Mouse (Mus musculus) testis, adult 2 months (tissue): ENCODE results near the gene Auts2. TPM values are rescaled to one million over a fixed set of nuclear protein-coding genes. Genes with fewer than 3 reads are reported as not detected.

Experiments
- H3K27ac ChIP-seq: fragments of 200-500 bp; 2 replicates; pipeline ENCODE4 v1.5.1; 2012; ENCODE audit warnings: low read depth, low read length; ENCODE audit not compliant: control insufficient read depth, insufficient read depth
- H3K27me3 ChIP-seq: fragments of 200-500 bp; 2 replicates; pipeline ENCODE4 v1.6.1; 2012; ENCODE audit warnings: mild to moderate bottlenecking, low read length, moderate library complexity; ENCODE audit not compliant: control insufficient read depth, insufficient read depth
- H3K36me3 ChIP-seq: fragments of 200-500 bp; 2 replicates; pipeline ENCODE4 v1.6.1; 2012; ENCODE audit warnings: mild to moderate bottlenecking, low read length; ENCODE audit not compliant: control insufficient read depth, insufficient read depth
- H3K4me1 ChIP-seq: fragments of 200-500 bp; 2 replicates; pipeline ENCODE4 v1.6.1; 2012; ENCODE audit warnings: low read length; ENCODE audit not compliant: control insufficient read depth, insufficient read depth
- H3K4me3 ChIP-seq: fragments of 200-500 bp; 2 replicates; pipeline ENCODE4 v1.5.1; 2012; ENCODE audit warnings: low read depth, mild to moderate bottlenecking, low read length, moderate library complexity, mixed read lengths; ENCODE audit not compliant: control insufficient read depth
- CTCF ChIP-seq: fragments of 200-500 bp; IDR thresholded peaks from 2 replicates; pipeline ENCODE4 v1.5.1; 2012; ENCODE audit warnings: low read depth, mild to moderate bottlenecking, inconsistent platforms, low read length, moderate library complexity; ENCODE audit not compliant: control insufficient read depth, insufficient read depth, insufficient replicate concordance
- POLR2A ChIP-seq: fragments of 200-500 bp; IDR thresholded peaks from 2 replicates; pipeline ENCODE4 v1.6.1; 2012; ENCODE audit warnings: low read depth, mild to moderate bottlenecking, inconsistent platforms, low read length, moderate library complexity; ENCODE audit not compliant: control insufficient read depth
- polyA plus RNA-seq: library from polyadenylated mRNA; depleted of rRNA; stranded (reverse); fragments of >200 nt; gene quantifications from 2 replicates; pipeline ENCODE4 v1.2.3, GENCODE M21; 2012

Gene Auts2
- polyA plus RNA-seq, 1 experiment = 4.3 TPM

DNA sequence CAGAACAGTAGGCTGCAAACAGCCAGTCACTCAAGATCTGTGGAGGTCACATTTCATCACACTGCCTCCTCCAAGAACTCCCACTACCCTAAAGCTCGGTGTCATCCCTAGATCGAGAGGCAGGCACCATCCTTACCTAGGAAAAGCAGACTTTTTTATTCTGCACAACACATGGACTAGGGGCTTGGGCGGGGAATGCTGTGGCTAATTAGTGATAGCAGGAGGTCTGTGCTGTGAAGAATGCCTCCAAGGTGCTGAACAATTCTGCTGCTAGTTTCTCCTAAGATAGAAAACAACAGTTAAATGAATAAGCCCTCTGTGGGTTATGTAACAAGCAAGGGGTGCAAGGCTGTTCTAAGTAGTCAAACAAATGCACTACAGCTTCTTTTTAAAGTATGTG is 717.7 kb downstream of the Auts2 start:
- H3K36me3 ChIP-seq = no peaks in the 10 kb centered on the region
- no peak overlapping the region for H3K27ac ChIP-seq
- no peak for TF ChIP-seq CTCF
- no peaks in the 10 kb centered on the region for H3K27me3 ChIP-seq
- H3K4me3 ChIP-seq = no peak overlapping the region
- no peaks in the 10 kb centered on the region for H3K4me1 ChIP-seq

- H3K27me3 ChIP-seq = no peaks in the 10 kb centered on the region
- H3K4me1 ChIP-seq = no peaks in the 10 kb centered on the region
- no peak overlapping the region for H3K27ac ChIP-seq
- H3K36me3 ChIP-seq = no peaks in the 10 kb centered on the region
- H3K4me3 ChIP-seq = no peak overlapping the region
- TF ChIP-seq CTCF = no peak
- TF ChIP-seq POLR2A = no peak
These were observed 718.8 kb downstream of the Auts2 start for GRCm38 (mm10) chr5:131824197-131824991.

DNA sequence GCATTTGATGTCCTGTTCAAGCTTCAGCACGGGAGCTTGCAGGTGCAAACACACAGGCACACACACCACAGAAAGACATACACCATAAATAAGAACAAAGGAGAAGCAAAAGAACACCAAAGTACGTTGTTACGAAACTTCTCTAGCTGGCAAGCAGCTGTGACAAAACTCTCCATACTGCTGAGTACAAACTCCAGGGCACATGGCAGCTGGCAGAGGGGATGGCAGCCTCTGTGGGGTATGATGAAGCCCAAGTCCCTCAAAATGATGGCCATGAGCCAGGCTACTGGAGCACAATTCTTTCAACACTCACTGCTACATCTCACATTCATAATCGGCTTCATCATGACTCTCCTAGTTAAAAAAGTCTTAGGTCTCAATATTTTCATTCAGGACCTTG is 721.7 kb downstream of the Auts2 start:
- Histone ChIP-seq H3K27ac (no peak overlapping the region), H3K4me1 (no peaks in the 10 kb centered on the region), H3K36me3 (no peaks in the 10 kb centered on the region), H3K27me3 (no peaks in the 10 kb centered on the region), H3K4me3 (no peak overlapping the region)
- TF ChIP-seq POLR2A (no peak), CTCF (no peak)

GRCm38 (mm10) chr5:131819251-131819691 is 723.9 kb downstream of the Auts2 start:
- Histone ChIP-seq H3K27ac (no peak overlapping the region), H3K4me3 (no peak overlapping the region), H3K36me3 (no peaks in the 10 kb centered on the region), H3K27me3 (no peaks in the 10 kb centered on the region), H3K4me1 (no peaks in the 10 kb centered on the region)
- TF ChIP-seq CTCF (no peak), POLR2A (no peak)

- Histone ChIP-seq H3K27ac (no peak overlapping the region), H3K4me3 (no peak overlapping the region), H3K4me1 (no peaks in the 10 kb centered on the region; the same call in 1 of the 2 replicates), H3K36me3 (no peaks in the 10 kb centered on the region), H3K27me3 (no peaks in the 10 kb centered on the region)
- no peak for TF ChIP-seq CTCF
- no peak for TF ChIP-seq POLR2A
These were observed 727.6 kb downstream of the Auts2 start for GRCm38 (mm10) chr5:131815498-131815897.

- no peaks in the 10 kb centered on the region for H3K27me3 ChIP-seq
- H3K4me3 ChIP-seq = no peak overlapping the region
- H3K4me1 ChIP-seq = no peaks in the 10 kb centered on the region; the same call in 1 of the 2 replicates
- H3K27ac ChIP-seq = peak overlapping the region; percentile 26
- H3K36me3 ChIP-seq = no peaks in the 10 kb centered on the region
- TF ChIP-seq POLR2A (no peak), CTCF (no peak)
These were observed 728.6 kb downstream of the Auts2 start for GRCm38 (mm10) chr5:131814503-131815003.

GRCm38 (mm10) chr5:131813952-131814502 is 729.1 kb downstream of the Auts2 start:
- Histone ChIP-seq H3K4me1 (no peaks in the 10 kb centered on the region; the same call in 1 of the 2 replicates), H3K27ac (no peak overlapping the region; the same call in 1 of the 2 replicates), H3K27me3 (no peaks in the 10 kb centered on the region), H3K4me3 (no peak overlapping the region), H3K36me3 (no peaks in the 10 kb centered on the region)
- TF ChIP-seq CTCF = no peak
- TF ChIP-seq POLR2A = no peak
